Mouse (Mus musculus): ENCODE data around the gene Serf2. TPM values are rescaled to one million over a fixed set of nuclear protein-coding genes. Genes with fewer than 3 reads are reported as not detected.
"Not testable (repeated sequence)": the region's sequence is repeated elsewhere in the genome, so short reads cannot be mapped to it uniquely, and the experiment has no call there.

Gene Serf2
- polyA plus RNA-seq, 1 experiment from 2014 or later = 209 TPM

GRCm38 (mm10) chr2:121452990-121453389 is 4.0 kb downstream of the Serf2 start, which contains the start of gene Hypk:
Gene Hypk, plus strand, starts transcription at chr2:121453290.
- H3K27me3 ChIP-seq (ENCODE audit: control insufficient read depth, insufficient read depth, low read depth, low read length) = no peaks in the 10 kb centered on the region
- 0 out of 2 replicates have a peak, but pooled peaks cover 3% of the 10 kb centered on the region for H3K36me3 ChIP-seq (ENCODE audit: control insufficient read depth, insufficient read depth)
- no peak for ATAC-seq (ENCODE audit: low read depth)
- no peak within 1 kb of the TSS for H3K4me2 ChIP-seq (ENCODE audit: low read depth, low read length)
- H3K9me3 ChIP-seq (replicated peaks; ENCODE audit: control insufficient read depth, low read length) = no peaks in the 10 kb centered on the region
- H3K27ac ChIP-seq (ENCODE audit: low read length) = no peak within 1 kb of the TSS
- WGBS (ENCODE audit: insufficient replicate concordance) = 56% methylated on average over 4 of the region's 4 CpGs
- H3K4me3 ChIP-seq (ENCODE audit: low read depth, low read length) = no peak within 1 kb of the TSS
- H3K9ac ChIP-seq (ENCODE audit: low read depth, low read length) = no peak within 1 kb of the TSS
- H3K4me1 ChIP-seq (ENCODE audit: control insufficient read depth, low read depth, low read length) = peaks cover 32% of the 10 kb centered on the region

GRCm38 (mm10) chr2:121453917-121454316 is 4.9 kb downstream of the Serf2 start:
- no peaks in the 10 kb centered on the region for H3K27me3 ChIP-seq (ENCODE audit: control insufficient read depth, insufficient read depth, low read depth, low read length)
- peaks cover 31% of the 10 kb centered on the region for H3K4me1 ChIP-seq (ENCODE audit: control insufficient read depth, low read depth, low read length)
- H3K36me3 ChIP-seq (ENCODE audit: control insufficient read depth, insufficient read depth) = 0 out of 2 replicates have a peak, but pooled peaks cover 9% of the 10 kb centered on the region
- 83% methylated on average over 6 of the region's 6 CpGs for WGBS (ENCODE audit: insufficient replicate concordance)
- H3K9me3 ChIP-seq (replicated peaks; ENCODE audit: control insufficient read depth, low read length) = no peaks in the 10 kb centered on the region
- H3K9ac ChIP-seq (ENCODE audit: low read depth, low read length) = no peak overlapping the region
- no peak overlapping the region for H3K27ac ChIP-seq (ENCODE audit: low read length)
- no peak overlapping the region for H3K4me2 ChIP-seq (ENCODE audit: low read depth, low read length)
- no peak for ATAC-seq (ENCODE audit: low read depth)
- no peak overlapping the region for H3K4me3 ChIP-seq (ENCODE audit: low read depth, low read length)

- WGBS (ENCODE audit: insufficient replicate concordance) = 74% methylated on average over 5 of the region's 5 CpGs
- H3K4me3 ChIP-seq (ENCODE audit: low read depth, low read length) = no peak overlapping the region
- H3K36me3 ChIP-seq (ENCODE audit: control insufficient read depth, insufficient read depth) = 0 out of 2 replicates have a peak, but pooled peaks cover 9% of the 10 kb centered on the region
- H3K27me3 ChIP-seq (ENCODE audit: control insufficient read depth, insufficient read depth, low read depth, low read length) = no peaks in the 10 kb centered on the region
- H3K4me2 ChIP-seq (ENCODE audit: low read depth, low read length) = no peak overlapping the region
- H3K9ac ChIP-seq (ENCODE audit: low read depth, low read length) = no peak overlapping the region
- H3K4me1 ChIP-seq (ENCODE audit: control insufficient read depth, low read depth, low read length) = peaks cover 24% of the 10 kb centered on the region
- H3K9me3 ChIP-seq (replicated peaks; ENCODE audit: control insufficient read depth, low read length) = no peaks in the 10 kb centered on the region
- ATAC-seq (ENCODE audit: low read depth) = no peak
- H3K27ac ChIP-seq (ENCODE audit: low read length) = no peak overlapping the region
Observed at GRCm38 (mm10) chr2:121455534-121455933, 6.5 kb downstream of the Serf2 start.

GRCm38 (mm10) chr2:121456692-121457642 is 8.0 kb downstream of the Serf2 start, which contains the start of gene Serinc4:
Gene Serinc4, minus strand, starts transcription at chr2:121456781.
- 2% methylated on average over 41 of the region's 41 CpGs for WGBS (ENCODE audit: insufficient replicate concordance)
- H3K9me3 ChIP-seq (replicated peaks; ENCODE audit: control insufficient read depth, low read length) = no peaks in the 10 kb centered on the region
- peak within 1 kb of the TSS; percentile 87 for H3K9ac ChIP-seq (ENCODE audit: low read depth, low read length)
- peaks cover 9% of the 10 kb centered on the region; the same call in 1 of the 2 replicates for H3K36me3 ChIP-seq (ENCODE audit: control insufficient read depth, insufficient read depth)
- ATAC-seq (ENCODE audit: low read depth) = peak; percentile 97
- H3K4me3 ChIP-seq (ENCODE audit: low read depth, low read length) = peak within 1 kb of the TSS; percentile 85
- H3K27ac ChIP-seq (ENCODE audit: low read length) = peak within 1 kb of the TSS; percentile 93
- peak within 1 kb of the TSS; percentile 81 for H3K4me2 ChIP-seq (ENCODE audit: low read depth, low read length)
- H3K27me3 ChIP-seq (ENCODE audit: control insufficient read depth, insufficient read depth, low read depth, low read length) = no peaks in the 10 kb centered on the region
- H3K4me1 ChIP-seq (ENCODE audit: control insufficient read depth, low read depth, low read length) = peaks cover 16% of the 10 kb centered on the region

GRCm38 (mm10) chr2:121460071-121460470 is 11.1 kb downstream of the Serf2 start:
- no peaks in the 10 kb centered on the region for H3K27me3 ChIP-seq (ENCODE audit: control insufficient read depth, insufficient read depth, low read depth, low read length)
- peaks cover 6% of the 10 kb centered on the region; the same call in 1 of the 2 replicates for H3K36me3 ChIP-seq (ENCODE audit: control insufficient read depth, insufficient read depth)
- no peak overlapping the region for H3K4me3 ChIP-seq (ENCODE audit: low read depth, low read length)
- no peaks in the 10 kb centered on the region for H3K9me3 ChIP-seq (replicated peaks; ENCODE audit: control insufficient read depth, low read length)
- WGBS (ENCODE audit: insufficient replicate concordance) = 70% methylated on average over 2 of the region's 2 CpGs
- H3K4me2 ChIP-seq (ENCODE audit: low read depth, low read length) = no peak overlapping the region
- ATAC-seq (ENCODE audit: low read depth) = no peak
- H3K27ac ChIP-seq (ENCODE audit: low read length) = no peak overlapping the region
- H3K9ac ChIP-seq (ENCODE audit: low read depth, low read length) = no peak overlapping the region
- peaks cover 14% of the 10 kb centered on the region for H3K4me1 ChIP-seq (ENCODE audit: control insufficient read depth, low read depth, low read length)

GRCm38 (mm10) chr2:121468982-121469381 is 20.0 kb downstream of the Serf2 start:
- no CpG with 5 or more reads among the region's 6 CpGs for WGBS (ENCODE audit: insufficient replicate concordance)

GRCm38 (mm10) chr2:121472783-121473182 is 23.8 kb downstream of the Serf2 start:
- H3K4me1 ChIP-seq (ENCODE audit: control insufficient read depth, low read depth, low read length); H3K9ac ChIP-seq (ENCODE audit: low read depth, low read length); H3K36me3 ChIP-seq (ENCODE audit: control insufficient read depth, insufficient read depth); H3K9me3 ChIP-seq (replicated peaks; ENCODE audit: control insufficient read depth, low read length); H3K27me3 ChIP-seq (ENCODE audit: control insufficient read depth, insufficient read depth, low read depth, low read length); H3K4me3 ChIP-seq (ENCODE audit: low read depth, low read length); H3K4me2 ChIP-seq (ENCODE audit: low read depth, low read length); ATAC-seq (ENCODE audit: low read depth); H3K27ac ChIP-seq (ENCODE audit: low read length): not testable (repeated sequence)
- WGBS (ENCODE audit: insufficient replicate concordance) = 88% methylated on average over 3 of the region's 3 CpGs

More at GRCm38 (mm10) chr2:121468982-121469381, 20.0 kb downstream of the Serf2 start:
- not testable (repeated sequence) for H3K36me3 ChIP-seq (ENCODE audit: control insufficient read depth, insufficient read depth); H3K4me1 ChIP-seq (ENCODE audit: control insufficient read depth, low read depth, low read length); H3K27me3 ChIP-seq (ENCODE audit: control insufficient read depth, insufficient read depth, low read depth, low read length); H3K9ac ChIP-seq (ENCODE audit: low read depth, low read length); H3K4me2 ChIP-seq (ENCODE audit: low read depth, low read length); H3K9me3 ChIP-seq (replicated peaks; ENCODE audit: control insufficient read depth, low read length); H3K4me3 ChIP-seq (ENCODE audit: low read depth, low read length); H3K27ac ChIP-seq (ENCODE audit: low read length)
- ATAC-seq (ENCODE audit: low read depth) = 0 out of 2 replicates have a peak, but pooled peaks have one; percentile 17

- H3K36me3 ChIP-seq (ENCODE audit: control insufficient read depth, insufficient read depth); H3K9me3 ChIP-seq (replicated peaks; ENCODE audit: control insufficient read depth, low read length); H3K27me3 ChIP-seq (ENCODE audit: control insufficient read depth, insufficient read depth, low read depth, low read length); H3K4me1 ChIP-seq (ENCODE audit: control insufficient read depth, low read depth, low read length): not testable (repeated sequence)
- ATAC-seq (ENCODE audit: low read depth) = peak; percentile 96
- Histone ChIP-seq H3K4me2 (ENCODE audit: low read depth, low read length) (peak within 1 kb of the TSS; percentile 75), H3K27ac (ENCODE audit: low read length) (peak within 1 kb of the TSS; percentile 82), H3K9ac (ENCODE audit: low read depth, low read length) (peak within 1 kb of the TSS; percentile 78), H3K4me3 (ENCODE audit: low read depth, low read length) (peak within 1 kb of the TSS; percentile 80)
- 3% methylated on average over 38 of the region's 41 CpGs for WGBS (ENCODE audit: insufficient replicate concordance)
Observed at GRCm38 (mm10) chr2:121473301-121474179, 24.5 kb downstream of the Serf2 start, which contains the start of gene Mfap1b. Gene Mfap1b, minus strand, starts transcription at chr2:121474067.
